Mouse (Mus musculus) left cerebral cortex, adult 6 months (tissue): ENCODE data around the gene Marveld3. TPM values are rescaled to one million over a fixed set of nuclear protein-coding genes. Genes with fewer than 3 reads are reported as not detected.

Source experiments
- long read RNA-seq, 2 experiments: library from polyadenylated mRNA; unstranded; transcript quantifications; one replicate each; pipeline ENCODE4 v2.0.0; 2019 to 2020
- polyA plus RNA-seq: library from polyadenylated mRNA; unstranded; fragments of <200 nt; fragmentation: Nextera tagmentation; gene quantifications from 2 replicates; pipeline ENCODE4 v1.2.3, GENCODE M21; 2021

Marveld3 gene
- polyA plus RNA-seq = 0.19 and 0.47 TPM in 2 replicates
- long read RNA-seq, experiment 1, partial matches to known transcripts = 0 of 4 reads
- long read RNA-seq, experiment 1, other reads (novel, unspliced or antisense) = 0 of 4 reads
- long read RNA-seq, experiment 2, partial matches to known transcripts = 0 of 1 reads
- long read RNA-seq, experiment 2, other reads (novel, unspliced or antisense) = 1 of 1 reads

GRCm38 (mm10) chr8:109961693-109962367 lies at the start of gene Marveld3:
Gene Marveld3, minus strand, starts transcription at chr8:109962203.

GRCm38 (mm10) chr8:109990224-109990623 lies 28.2 kb upstream of the Marveld3 start, which contains the start of gene Tat:
Gene Tat, plus strand, starts transcription at chr8:109990437.

Other genes with a start within 250 kb of the Marveld3 start
- 1.8 and 6.6 TPM in 2 replicates for gene Atxn1l, start 224.5 kb downstream of the Marveld3 start, polyA plus RNA-seq
- 19.9 and 25.1 TPM in 2 replicates for gene Ap1g1, start 183.6 kb downstream of the Marveld3 start, polyA plus RNA-seq
- gene Phlpp2, start 93.7 kb downstream of the Marveld3 start, polyA plus RNA-seq = 5.7 and 7.5 TPM in 2 replicates
- gene Tat, start 28.2 kb upstream of the Marveld3 start, polyA plus RNA-seq = 0.06 TPM in 1 of 2 replicates, not detected in the other
- 0.17 TPM in 1 of 2 replicates, not detected in the other for gene Chst4, start 77.5 kb upstream of the Marveld3 start, polyA plus RNA-seq
- gene Zfp612, start 117.5 kb upstream of the Marveld3 start, polyA plus RNA-seq = 15.1 and 19.9 TPM in 2 replicates
- not detected in 2 replicates for gene Gm21964, start 139.0 kb upstream of the Marveld3 start, polyA plus RNA-seq
- gene Gm17720, start 140.6 kb upstream of the Marveld3 start, polyA plus RNA-seq = not detected in 2 replicates
- 5.7 and 16.3 TPM in 2 replicates for gene Calb2, start 206.0 kb upstream of the Marveld3 start, polyA plus RNA-seq